Mouse (Mus musculus) hindbrain, postnatal 0 days (tissue): Measurements from ENCODE around the gene 2210407C18Rik. TPM values are rescaled to one million over a fixed set of nuclear protein-coding genes. Genes with fewer than 3 reads are reported as not detected.

Experiments
- ATAC-seq: fragments of 200-750 bp; cut with Nextera tagmentation; 2 replicates; pipeline ENCODE4 v1.8.0; 2017; ENCODE audit warnings: mild to moderate bottlenecking, moderate TSS enrichment, moderate library complexity
- DNase-seq: peaks from one replicate; pipeline ENCODE4 v3.0.0-alpha.2; 2015; ENCODE audit warnings: low spot score
- H3K27ac ChIP-seq: fragments of 300-500 bp; sonication (generic); 2 replicates; pipeline ENCODE4 v1.5.1; 2014; ENCODE audit warnings: mild to moderate bottlenecking
- H3K27me3 ChIP-seq: fragments of 300-500 bp; sonication (generic); 2 replicates; pipeline ENCODE4 v1.6.1; 2014; ENCODE audit warnings: low read length, mixed read lengths; ENCODE audit not compliant: insufficient read depth
- H3K36me3 ChIP-seq: fragments of 300-500 bp; sonication (generic); 2 replicates; pipeline ENCODE4 v1.6.1; 2014; ENCODE audit warnings: low read length, mixed read lengths; ENCODE audit not compliant: insufficient read depth
- H3K4me1 ChIP-seq: fragments of 300-500 bp; sonication (generic); 2 replicates; pipeline ENCODE4 v1.6.1; 2014; ENCODE audit warnings: antibody characterized with exemption, low read length, mixed read lengths; ENCODE audit not compliant: insufficient read depth
- H3K4me2 ChIP-seq: fragments of 300-500 bp; sonication (generic); 2 replicates; pipeline ENCODE4 v1.6.1; 2014; ENCODE audit warnings: low read depth, mild to moderate bottlenecking, low read length, moderate library complexity, mixed read lengths
- H3K4me3 ChIP-seq: fragments of 300-500 bp; sonication (generic); 2 replicates; pipeline ENCODE4 v1.5.1; 2014; ENCODE audit warnings: low read length
- H3K9ac ChIP-seq: fragments of 300-500 bp; sonication (generic); replicated peaks from 2 replicates; pipeline ENCODE4 v1.6.1; 2014; ENCODE audit warnings: mild to moderate bottlenecking, low read length, moderate library complexity, mixed read lengths
- H3K9me3 ChIP-seq: fragments of 300-500 bp; sonication (generic); 2 replicates; pipeline ENCODE4 v1.6.1; 2016; ENCODE audit warnings: low read length, mixed read lengths
- CTCF ChIP-seq: IDR thresholded peaks from 2 replicates; pipeline ENCODE4 v1.5.1; 2016; ENCODE audit warnings: antibody characterized with exemption, control low read depth, low read depth
- WGBS: fragments of 180-500 bp; shearing (Covaris S2); extraction: QIAGEN DNeasy Blood & Tissue Kit; methylation state at CpG from one replicate; pipeline ENCODE4 v1.1.7; 2014; 5-methylcytosine and 5-hydroxymethylcytosine counted together
- polyA plus RNA-seq: library from polyadenylated mRNA; unstranded; fragments of >200 nt; fragmentation: Nextera tagmentation; extraction: Ambion mirVana; gene quantifications from 2 replicates; pipeline ENCODE4 v1.2.1, GENCODE M21; 2015
- total RNA-seq: library from RNA; depleted of rRNA; stranded (reverse); fragments of >200 nt; gene quantifications from 2 replicates; pipeline ENCODE4 v1.2.3, GENCODE M21; 2014; rRNA removed

Gene 2210407C18Rik
- total RNA-seq (not detected in 2 replicates), polyA plus RNA-seq (not detected in 2 replicates)

GRCm38 (mm10) chr11:58615975-58616374 is at the start of gene 2210407C18Rik:
TSS of gene 2210407C18Rik (minus strand) at chr11:58616075.
- 94% methylated on average over 4 of the region's 4 CpGs for whole genome bisulfite sequencing
- Histone ChIP-seq H3K36me3 (no peaks in the 10 kb centered on the region), H3K27ac (no peak within 1 kb of the TSS)

GRCm38 (mm10) chr11:58658596-58658995 is 42.7 kb upstream of the 2210407C18Rik start, which contains the start of gene Olfr322:
TSS of gene Olfr322 (plus strand) at chr11:58658782.
- no peak within 1 kb of the TSS for H3K27ac ChIP-seq
- DNase-seq = no peak
- TF ChIP-seq CTCF = no peak
- no peaks in the 10 kb centered on the region for H3K27me3 ChIP-seq
- no peaks in the 10 kb centered on the region for H3K4me1 ChIP-seq
- H3K9me3 ChIP-seq = no peaks in the 10 kb centered on the region
- no peak within 1 kb of the TSS for H3K4me3 ChIP-seq
- no peak for ATAC-seq
- no peak within 1 kb of the TSS for H3K9ac ChIP-seq
- WGBS = 85% methylated on average over 4 of the region's 4 CpGs
- H3K36me3 ChIP-seq = no peaks in the 10 kb centered on the region
- no peak within 1 kb of the TSS for H3K4me2 ChIP-seq

More at GRCm38 (mm10) chr11:58615975-58616374, at the start of gene 2210407C18Rik:
- Histone ChIP-seq H3K9me3 (no peaks in the 10 kb centered on the region), H3K4me1 (no peaks in the 10 kb centered on the region), H3K27me3 (no peaks in the 10 kb centered on the region), H3K4me3 (no peak within 1 kb of the TSS), H3K4me2 (no peak within 1 kb of the TSS), H3K9ac (no peak within 1 kb of the TSS)
- no peak for ATAC-seq
- no peak for DNase-seq
- TF ChIP-seq CTCF = no peak

GRCm38 (mm10) chr11:58655151-58655550 is 39.3 kb upstream of the 2210407C18Rik start:
- 89% methylated on average over 3 of the region's 3 CpGs for WGBS
- TF ChIP-seq CTCF = no peak
- ATAC-seq = no peak

DNA sequence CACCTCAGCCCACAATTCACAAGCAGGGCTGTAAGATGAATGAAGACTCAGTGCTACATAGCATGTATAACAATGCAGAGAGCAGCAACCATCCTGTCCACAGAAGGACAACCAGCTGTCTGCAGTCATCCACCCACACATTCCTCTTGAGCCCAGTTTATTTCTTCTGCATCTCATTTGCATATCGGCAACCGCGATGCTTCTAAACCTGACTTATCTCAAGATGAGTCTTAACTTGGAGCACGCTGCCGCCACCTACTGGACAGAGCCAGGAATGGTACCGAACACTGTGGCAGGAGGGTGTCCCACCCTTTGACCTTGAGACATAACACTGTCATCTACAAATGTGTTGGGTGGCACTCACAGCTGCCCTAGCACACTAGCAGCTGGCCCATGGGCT is 27.5 kb upstream of the 2210407C18Rik start:
- H3K4me3 ChIP-seq = no peak overlapping the region
- no peaks in the 10 kb centered on the region for H3K9me3 ChIP-seq
- no peaks in the 10 kb centered on the region for H3K27me3 ChIP-seq
- peak; percentile 61 for TF ChIP-seq CTCF
- ATAC-seq (no peak), DNase-seq (peak; percentile 21)
- no peak overlapping the region for H3K9ac ChIP-seq
- H3K4me2 ChIP-seq = no peak overlapping the region
- 37% methylated on average over 6 of the region's 6 CpGs for WGBS
- H3K27ac ChIP-seq = no peak overlapping the region
- H3K4me1 ChIP-seq = no peaks in the 10 kb centered on the region
- no peaks in the 10 kb centered on the region for H3K36me3 ChIP-seq

More at GRCm38 (mm10) chr11:58655151-58655550, 39.3 kb upstream of the 2210407C18Rik start:
- DNase-seq = no peak
- Histone ChIP-seq H3K27ac (no peak overlapping the region), H3K4me2 (no peak overlapping the region), H3K4me1 (no peaks in the 10 kb centered on the region), H3K4me3 (no peak overlapping the region), H3K9ac (no peak overlapping the region), H3K27me3 (no peaks in the 10 kb centered on the region), H3K9me3 (no peaks in the 10 kb centered on the region), H3K36me3 (no peaks in the 10 kb centered on the region)

DNA sequence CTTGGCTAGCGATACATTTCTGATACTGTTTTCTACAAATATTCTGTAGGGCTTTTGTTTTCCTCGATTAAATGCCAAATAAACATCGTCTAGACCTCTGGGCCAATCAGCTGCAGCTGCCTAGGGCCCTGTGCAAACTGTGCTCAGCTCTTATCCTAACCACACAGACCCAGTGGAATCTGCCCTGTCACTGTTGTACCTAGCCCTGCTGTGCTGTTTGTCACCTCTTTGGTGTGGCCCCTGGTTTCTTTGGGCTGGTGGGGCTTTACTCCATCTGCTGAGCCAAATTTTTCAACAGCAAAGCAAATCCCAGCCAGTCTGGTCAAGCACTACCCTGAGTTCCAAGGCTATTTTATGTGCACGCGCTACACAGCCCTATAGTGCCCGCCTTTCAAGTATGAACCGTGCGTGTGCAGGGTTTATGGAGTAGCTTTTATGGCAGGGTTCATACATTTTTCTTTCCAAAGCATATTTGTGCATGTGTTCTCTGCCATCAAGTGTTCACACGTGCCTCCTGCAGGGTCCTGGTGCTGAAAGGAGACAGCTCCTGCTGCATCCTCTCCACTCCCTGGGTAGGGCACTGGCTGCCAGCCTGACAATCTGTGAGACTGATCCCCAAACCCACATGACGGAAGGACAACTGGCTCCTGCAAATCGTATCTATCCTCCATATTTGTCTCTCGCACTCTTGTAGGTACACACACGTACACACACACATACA is 25.9 kb upstream of the 2210407C18Rik start:
- no peak for TF ChIP-seq CTCF
- Histone ChIP-seq H3K27ac (no peak overlapping the region), H3K9ac (no peak overlapping the region), H3K9me3 (no peaks in the 10 kb centered on the region), H3K36me3 (no peaks in the 10 kb centered on the region), H3K4me3 (no peak overlapping the region), H3K4me2 (no peak overlapping the region), H3K27me3 (no peaks in the 10 kb centered on the region), H3K4me1 (no peaks in the 10 kb centered on the region)
- 82% methylated on average over 13 of the region's 13 CpGs for WGBS
- ATAC-seq (no peak), DNase-seq (no peak)

DNA sequence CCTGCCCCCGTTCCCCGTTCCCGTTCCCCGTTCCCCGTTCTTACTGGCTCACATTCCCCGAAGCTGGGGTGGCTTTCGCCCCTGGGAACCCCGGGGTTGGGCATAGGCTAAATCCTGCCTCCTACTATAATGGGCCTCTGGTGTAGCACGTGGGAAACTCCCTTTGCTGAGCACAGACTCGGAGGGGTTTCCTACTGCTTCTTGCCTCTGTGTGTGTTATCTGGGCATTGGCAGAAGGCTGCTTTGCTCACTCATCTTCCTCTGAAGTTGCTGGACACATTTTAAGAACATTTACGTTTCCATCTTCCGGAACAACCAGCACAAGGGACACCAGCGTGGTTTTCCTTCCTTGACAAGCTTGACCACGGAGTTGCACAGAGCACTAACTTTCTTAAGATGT is 25.2 kb upstream of the 2210407C18Rik start:
- DNase-seq (no peak), ATAC-seq (no peak)
- Histone ChIP-seq H3K27me3 (no peaks in the 10 kb centered on the region), H3K27ac (no peak overlapping the region), H3K4me3 (peak overlapping the region; percentile 45), H3K9me3 (no peaks in the 10 kb centered on the region), H3K4me2 (peak overlapping the region; percentile 90), H3K4me1 (no peaks in the 10 kb centered on the region), H3K36me3 (no peaks in the 10 kb centered on the region), H3K9ac (peak overlapping the region; percentile 43; the same call in 1 of the 2 replicates)
- TF ChIP-seq CTCF = no peak
- WGBS = 34% methylated on average over 14 of the region's 14 CpGs
